Mouse (Mus musculus) monocyte, adult 2 months (primary cell): ENCODE measurements around the gene Fitm1.
A peak's percentile ranks its signal among the peaks of the same experiment; 100 is the strongest.

Experiments
- DNase-seq, 2 experiments: peaks; one replicate each; pipeline ENCODE4 v3.0.0; 2022; ENCODE audit warnings: low spot score in 2 of 2, low read depth in 1 of 2

Fitm1 gene

GRCm38 (mm10) chr14:55592226-55592625 is 16.8 kb downstream of the Fitm1 start:
- no peak for DNase-seq

GRCm38 (mm10) chr14:55596036-55596690 is 20.7 kb downstream of the Fitm1 start:
- no peak for DNase-seq

DNA sequence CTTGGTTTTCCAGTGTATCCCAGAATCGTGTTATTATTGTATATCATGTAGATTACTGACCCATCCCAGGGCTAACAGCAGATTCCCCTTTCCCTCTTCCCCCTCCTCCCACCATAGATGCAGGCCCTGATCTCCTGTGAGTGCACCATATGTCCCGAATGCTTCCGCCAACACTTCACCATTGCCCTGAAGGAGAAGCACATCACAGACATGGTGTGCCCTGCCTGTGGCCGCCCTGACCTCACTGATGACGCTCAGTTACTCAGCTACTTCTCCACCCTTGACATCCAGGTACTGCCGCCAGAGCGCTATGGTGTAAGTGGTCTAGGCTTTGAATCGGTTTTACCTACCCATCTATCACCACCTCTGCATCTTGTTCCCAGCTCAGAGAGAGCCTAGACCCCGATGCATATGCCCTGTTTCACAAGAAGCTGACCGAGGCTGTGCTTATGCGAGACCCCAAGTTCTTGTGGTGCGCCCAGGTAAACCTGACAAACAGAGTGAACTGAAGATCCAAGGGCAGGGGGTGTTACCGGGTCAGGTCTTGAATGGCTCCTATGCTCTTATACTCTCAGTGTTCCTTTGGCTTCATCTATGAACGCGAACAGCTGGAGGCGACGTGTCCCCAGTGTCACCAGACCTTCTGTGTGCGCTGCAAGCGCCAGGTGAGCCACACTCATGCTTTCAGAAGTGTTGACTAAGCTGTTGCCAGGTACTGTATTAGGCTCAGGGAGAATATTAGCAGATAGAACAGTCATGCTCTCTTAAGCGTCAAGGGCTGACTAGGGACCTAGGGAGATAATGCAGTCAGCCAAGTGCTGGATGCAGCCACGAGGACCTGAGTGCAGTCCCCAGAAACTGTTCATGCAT is 23.3 kb downstream of the Fitm1 start:
- no peak for DNase-seq

DNA sequence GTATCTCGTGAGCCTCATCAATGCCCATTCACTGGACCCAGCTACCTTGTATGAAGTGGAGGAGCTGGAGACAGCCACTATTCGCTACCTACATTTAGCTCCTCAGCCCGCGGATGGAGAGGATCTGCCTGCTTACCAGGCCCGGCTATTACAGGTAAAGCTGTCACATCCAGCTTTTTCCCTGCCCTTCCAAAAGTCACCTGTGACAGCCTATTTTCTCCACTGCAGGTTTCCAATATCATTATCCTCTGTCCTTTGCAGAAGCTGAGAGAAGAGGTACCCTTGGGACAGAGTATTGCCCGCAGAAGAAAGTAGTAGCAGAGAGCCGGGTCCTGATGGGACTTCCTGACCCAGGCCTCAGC is 27.8 kb downstream of the Fitm1 start, which contains the start of gene Irf9:
TSS of gene Irf9 (plus strand) at position 301 of the 362 bp plus-strand sequence.
- DNase-seq = no peak

DNA sequence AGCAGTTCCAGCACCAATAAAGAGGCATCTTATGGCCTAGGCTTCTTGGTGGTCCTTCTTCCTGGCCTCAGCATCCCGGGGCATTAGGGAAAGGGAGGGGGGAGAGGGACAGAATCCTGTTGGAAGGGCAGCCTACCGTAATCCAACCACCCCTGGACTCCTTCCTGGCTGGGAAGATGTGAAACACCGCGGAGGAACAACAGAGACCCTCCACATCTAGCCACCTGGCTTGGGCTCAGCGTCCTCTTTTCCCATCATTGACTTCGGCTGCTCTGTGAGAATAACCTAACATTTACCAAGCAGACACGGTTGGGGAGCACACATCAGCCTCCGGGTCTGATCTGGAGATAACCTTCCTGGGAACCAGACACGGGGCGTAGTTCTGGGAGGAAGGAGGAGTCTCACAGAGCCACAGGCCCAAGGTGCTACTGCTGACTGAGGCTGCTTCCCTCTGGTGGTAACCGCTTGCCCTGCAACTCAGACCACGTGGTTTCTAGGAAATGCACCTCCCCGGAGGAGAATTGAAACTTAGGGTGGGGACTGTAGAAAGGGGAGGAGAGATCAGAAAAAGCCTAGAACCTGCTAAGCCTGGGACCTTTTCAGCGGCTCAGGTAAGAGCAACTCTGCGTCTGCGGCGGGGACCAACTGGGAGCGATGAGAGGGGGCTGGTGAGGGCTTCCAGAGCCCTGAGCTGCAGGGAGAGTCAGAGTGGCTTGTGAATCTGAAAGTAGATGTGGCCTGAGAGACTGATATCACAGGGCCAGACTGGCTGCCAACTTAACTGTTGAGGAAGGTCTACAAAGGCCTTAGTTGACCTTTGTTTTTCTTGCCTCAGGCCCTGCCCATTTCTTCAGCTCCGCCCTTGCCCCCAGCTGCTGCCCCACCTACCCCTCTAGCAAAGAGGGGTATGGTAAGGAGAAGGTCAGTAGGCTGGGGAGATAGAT is 28.5 kb downstream of the Fitm1 start:
- peak; percentile 83 to 93 for DNase-seq

GRCm38 (mm10) chr14:55604823-55605222 is 29.4 kb downstream of the Fitm1 start:
- DNase-seq = no peak

GRCm38 (mm10) chr14:55605743-55606459 is 30.5 kb downstream of the Fitm1 start:
- no peak for DNase-seq

DNA sequence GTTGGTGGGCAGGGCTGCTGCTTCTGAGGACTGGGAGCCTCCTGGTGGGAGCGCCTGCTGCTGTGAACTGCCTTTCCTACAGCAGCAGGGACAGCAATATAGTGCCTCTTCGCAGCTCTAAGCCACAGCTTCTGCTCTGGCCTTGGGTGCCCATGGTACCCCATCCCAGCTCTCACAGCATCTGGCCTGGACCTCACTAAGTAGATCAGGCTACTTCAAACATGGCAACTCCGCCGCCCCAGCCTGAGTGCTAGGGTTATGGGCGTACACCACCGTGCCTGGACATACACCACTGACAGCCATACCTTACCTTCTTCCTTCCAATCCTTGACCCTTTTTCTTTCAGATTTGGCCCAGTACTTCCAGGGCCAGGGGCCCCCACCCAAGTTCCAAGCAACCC is 32.9 kb downstream of the Fitm1 start:
- no peak for DNase-seq

- no peak for DNase-seq
Observed at GRCm38 (mm10) chr14:55613346-55613745, 37.9 kb downstream of the Fitm1 start.

GRCm38 (mm10) chr14:55614565-55615178 is 39.3 kb downstream of the Fitm1 start:
- no peak for DNase-seq

GRCm38 (mm10) chr14:55615876-55616275 is 40.5 kb downstream of the Fitm1 start:
- no peak for DNase-seq

DNA sequence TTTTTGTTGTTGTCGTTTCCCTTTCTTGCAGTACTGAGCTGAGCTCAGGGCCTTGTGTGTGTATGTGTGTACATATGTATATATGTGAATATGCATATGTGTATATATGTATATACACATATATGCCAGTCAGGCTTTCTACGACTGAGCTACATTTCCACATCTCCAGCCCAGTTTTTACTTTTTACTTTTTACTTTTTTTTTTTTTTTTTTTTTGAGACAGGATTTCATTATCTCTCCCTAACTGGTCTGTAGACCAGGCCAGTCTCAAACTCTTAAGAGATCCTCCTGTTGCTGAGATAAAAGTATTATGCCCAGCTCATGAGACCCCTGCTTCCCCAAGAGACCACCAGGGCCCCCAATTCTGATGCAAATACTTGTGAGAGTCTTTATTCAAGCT is 41.4 kb downstream of the Fitm1 start:
- DNase-seq = no peak

GRCm38 (mm10) chr14:55617822-55618221 is 42.4 kb downstream of the Fitm1 start, which contains the start of gene Rec8:
Gene Rec8, plus strand, starts transcription at chr14:55618037.
- DNase-seq = no peak

- no peak for DNase-seq
Observed at GRCm38 (mm10) chr14:55618486-55619195, 43.2 kb downstream of the Fitm1 start.
